Comparison of ENCODE assay signal across 22 mouse cellular contexts in genomic region chr19:22987914-22988313, GRCm38 (mm10).
DNase-seq lines count a peak whose midpoint lies in the region; ATAC-seq and TF ChIP-seq lines count a peak whose summit lies in the region.
"Had no signal": no experiment of that assay in that cellular context is flagged by ENCODE, and none has a peak within 500 bp of the region (broad histone marks: within the 10 kb centered on the region; RNA-seq: fewer than 3 reads in every experiment).

No protein-coding gene starts in this region.

- no peak overlapping the region for H3K4me2 ChIP-seq in forebrain, postnatal 0 days (ENCODE audit: low read depth)
- no peak overlapping the region for H3K4me2 ChIP-seq in forebrain, embryonic 11.5 days (ENCODE audit: low read depth, low read length, severe bottlenecking)
- H3K4me2 ChIP-seq: heart, embryonic 12.5 days; hindbrain, embryonic 12.5 days; limb, embryonic 15.5 days; liver, embryonic 15.5 days; midbrain, embryonic 12.5 days; neural tube, embryonic 12.5 days had no signal

- H3K27me3 ChIP-seq in forebrain, postnatal 0 days (ENCODE audit: insufficient read depth, low read length) = no peaks in the 10 kb centered on the region
- H3K27me3 ChIP-seq in forebrain, embryonic 11.5 days (ENCODE audit: control insufficient read depth, insufficient read depth, low read length) = no peaks in the 10 kb centered on the region
- H3K27me3 ChIP-seq: heart, embryonic 12.5 days; hindbrain, embryonic 12.5 days; limb, embryonic 15.5 days; liver, embryonic 15.5 days; midbrain, embryonic 12.5 days; neural tube, embryonic 12.5 days had no signal

- 0 out of 2 replicates have a peak overlapping the region, but pooled peaks have one; percentile 21 for H3K27ac ChIP-seq in forebrain, postnatal 0 days (ENCODE audit: low read depth, low read length)
- H3K27ac ChIP-seq in forebrain, embryonic 11.5 days (ENCODE audit: low read depth, low read length) = no peak overlapping the region
- H3K27ac ChIP-seq: hindbrain, embryonic 12.5 days; limb, embryonic 15.5 days; liver, embryonic 15.5 days; midbrain, embryonic 12.5 days; neural tube, embryonic 12.5 days had no signal

- TF ChIP-seq CTCF in forebrain, postnatal 0 days (IDR thresholded peaks at IDR 0.05; ENCODE audit: low read depth) = no peak

- no peak overlapping the region for H3K4me3 ChIP-seq in forebrain, postnatal 0 days (ENCODE audit: low read depth, low read length)
- H3K4me3 ChIP-seq in forebrain, embryonic 11.5 days (ENCODE audit: low read depth, low read length) = no peak overlapping the region
- H3K4me3 ChIP-seq: heart, embryonic 12.5 days; hindbrain, embryonic 12.5 days; limb, embryonic 15.5 days; liver, embryonic 15.5 days; midbrain, embryonic 12.5 days; neural tube, embryonic 12.5 days had no signal

- H3K36me3 ChIP-seq in forebrain, postnatal 0 days (ENCODE audit: insufficient read depth) = peaks cover 4% of the 10 kb centered on the region; the same call in 1 of the 2 replicates
- no peaks in the 10 kb centered on the region for H3K36me3 ChIP-seq in forebrain, embryonic 11.5 days (ENCODE audit: control insufficient read depth, insufficient read depth, low read length)
- H3K36me3 ChIP-seq: heart, embryonic 12.5 days; hindbrain, embryonic 12.5 days; limb, embryonic 15.5 days; liver, embryonic 15.5 days; midbrain, embryonic 12.5 days; neural tube, embryonic 12.5 days had no signal

- H3K9ac ChIP-seq in forebrain, postnatal 0 days = no peak overlapping the region
- H3K9ac ChIP-seq in forebrain, embryonic 11.5 days (ENCODE audit: low read length) = no peak overlapping the region
- H3K9ac ChIP-seq: heart, embryonic 12.5 days; hindbrain, embryonic 12.5 days; limb, embryonic 15.5 days; liver, embryonic 15.5 days; midbrain, embryonic 12.5 days; neural tube, embryonic 12.5 days had no signal

- no peaks in the 10 kb centered on the region for H3K9me3 ChIP-seq in forebrain, postnatal 0 days (ENCODE audit: low read length)
- H3K9me3 ChIP-seq in forebrain, embryonic 11.5 days (ENCODE audit: control insufficient read depth, low read length) = no peaks in the 10 kb centered on the region
- H3K9me3 ChIP-seq: heart, embryonic 12.5 days; hindbrain, embryonic 12.5 days; limb, embryonic 15.5 days; liver, embryonic 15.5 days; midbrain, embryonic 12.5 days; neural tube, embryonic 12.5 days had no signal

- no peaks in the 10 kb centered on the region for H3K4me1 ChIP-seq in forebrain, postnatal 0 days (ENCODE audit: insufficient read depth)
- H3K4me1 ChIP-seq in forebrain, embryonic 11.5 days (replicated peaks; ENCODE audit: control insufficient read depth, insufficient read depth, low read length) = no peaks in the 10 kb centered on the region
- H3K4me1 ChIP-seq: heart, embryonic 12.5 days; hindbrain, embryonic 12.5 days; liver, embryonic 15.5 days; midbrain, embryonic 12.5 days; neural tube, embryonic 12.5 days had no signal

- 75% methylated on average over 12 of the region's 12 CpGs for WGBS in forebrain, postnatal 0 days
- WGBS in forebrain, embryonic 11.5 days = 95% methylated on average over 12 of the region's 12 CpGs

- peak; percentile 43 for ATAC-seq in forebrain, postnatal 0 days
- no peak for ATAC-seq in forebrain, embryonic 11.5 days (replicated peaks; ENCODE audit: low FRiP score)
- ATAC-seq in megakaryocyte-erythroid progenitor cell, adult 5-6 weeks (replicated peaks; ENCODE audit: low FRiP score, low TSS enrichment, poor library complexity, severe bottlenecking) = no peak
- ATAC-seq: inflammation-experienced regulatory T-cells, adult 6 months; lung, postnatal 0 days had no signal

- peak; percentile 55 for DNase-seq in forebrain, postnatal 0 days
- DNase-seq in forebrain, embryonic 11.5 days (ENCODE audit: low spot score) = no peak
- DNase-seq in brain, adult 2 months (ENCODE audit: low read depth, low spot score) = peak; percentile 92
- DNase-seq in cerebellum, adult 18-20 months = peak; percentile 66 to 78
- peak; percentile 74 to 75 for DNase-seq in cerebellum, postnatal 25 days
- no peak for DNase-seq in B cell, adult 2 months
- DNase-seq: adrenal gland, postnatal 36 days; embryo, embryonic 11 days; heart, postnatal 14 days; kidney, adult 2 months; kidney, postnatal 10 days; right cerebral cortex, adult 18-20 months; thymus, postnatal 4 days had no signal

Comparison
In these comparisons a context has a peak if more than half of its experiments do, and no peak if none do; other contexts are left out.
1. DNase-seq: peak in forebrain, postnatal 0 days (single experiment), brain, adult 2 months (single experiment), cerebellum, adult 18-20 months (2 of 2) and cerebellum, postnatal 25 days (2 of 2); none in forebrain, embryonic 11.5 days (single experiment) and B cell, adult 2 months (0 of 2).